28 mouse cellular contexts compared by ENCODE assay signal in genomic region chr6:148961285-148961684, GRCm38 (mm10). TPM values are rescaled to one million over a fixed set of nuclear protein-coding genes. Genes with fewer than 3 reads are reported as not detected.
DNase-seq lines count a peak whose midpoint lies in the region; ATAC-seq and TF ChIP-seq lines count a peak whose summit lies in the region.
"Had no signal": no experiment of that assay in that cellular context is flagged by ENCODE, and none has a peak within 500 bp of the region (broad histone marks: within the 10 kb centered on the region; RNA-seq: fewer than 3 reads in every experiment).

No protein-coding gene starts in this region.

- no peak overlapping the region for H3K27ac ChIP-seq in lung, postnatal 0 days (ENCODE audit: low read length)
- H3K27ac ChIP-seq in ES-E14 (ENCODE audit: insufficient read depth, low read depth, low read length, poor library complexity, severe bottlenecking), result no peak overlapping the region; the same call in 1 of the 2 replicates
- H3K27ac ChIP-seq in liver, postnatal 0 days (ENCODE audit: low read depth), result no peak overlapping the region
- H3K27ac ChIP-seq in hindbrain, embryonic 10.5 days, result no peak overlapping the region
- H3K27ac ChIP-seq: gastrocnemius, adult 2 months; heart, embryonic 13.5 days; hindbrain, embryonic 15.5 days; left cerebral cortex, adult 2 months; limb, embryonic 12.5 days; liver, embryonic 15.5 days; midbrain, embryonic 13.5 days had no signal

- no peak overlapping the region for H3K4me2 ChIP-seq in lung, postnatal 0 days (replicated peaks; ENCODE audit: low read depth, low read length)
- H3K4me2 ChIP-seq in liver, postnatal 0 days (ENCODE audit: low read depth, low read length), result no peak overlapping the region
- H3K4me2 ChIP-seq: heart, embryonic 13.5 days; hindbrain, embryonic 15.5 days; limb, embryonic 12.5 days; liver, embryonic 15.5 days; midbrain, embryonic 13.5 days had no signal

- TF ChIP-seq EP300 in lung, postnatal 0 days (IDR thresholded peaks at IDR 0.05), result no peak
- no peak for TF ChIP-seq EP300 in liver, postnatal 0 days (IDR thresholded peaks at IDR 0.05; ENCODE audit: low read depth)

- peak; percentile 53 for DNase-seq in lung, postnatal 0 days (ENCODE audit: low spot score)
- DNase-seq in lung, postnatal 10 days, result no peak
- DNase-seq in ES-E14 (ENCODE audit: low read depth, low spot score), result no peak
- DNase-seq in lung, postnatal 25 days (ENCODE audit: low spot score), result peak; percentile 16
- DNase-seq in liver, postnatal 0 days, result no peak
- no peak for DNase-seq in hindbrain, embryonic 10.5 days (ENCODE audit: low spot score)
- DNase-seq: adrenal gland, adult 8-10 months; B cell, adult 2 months; cerebellum, adult 2 months; cerebellum, postnatal 14 days; gastrocnemius, adult 2 months; gastrocnemius, postnatal 36 days; heart, postnatal 10 days; kidney, adult 11 months; kidney, postnatal 14 days; retina, postnatal 1 day; right cerebral cortex, postnatal 14 days; thymus, adult 2 months; thymus, postnatal 4 days had no signal

- H3K27me3 ChIP-seq in lung, postnatal 0 days (replicated peaks; ENCODE audit: insufficient read depth, low read length), result no peaks in the 10 kb centered on the region
- no peaks in the 10 kb centered on the region for H3K27me3 ChIP-seq in liver, postnatal 0 days (ENCODE audit: insufficient read depth, low read length)
- no peaks in the 10 kb centered on the region for H3K27me3 ChIP-seq in hindbrain, embryonic 10.5 days (ENCODE audit: insufficient read depth, poor library complexity, severe bottlenecking)
- H3K27me3 ChIP-seq: heart, embryonic 13.5 days; hindbrain, embryonic 15.5 days; limb, embryonic 12.5 days; liver, embryonic 15.5 days; midbrain, embryonic 13.5 days had no signal

- H3K4me1 ChIP-seq in lung, postnatal 0 days (ENCODE audit: insufficient read depth, low read depth, low read length), result no peaks in the 10 kb centered on the region
- peaks cover 9 to 18% of the 10 kb centered on the region in 2 experiments for H3K4me1 ChIP-seq in ES-E14 (ENCODE audit: control insufficient read depth in 2 of 2, insufficient read depth in 2 of 2, low read length in 2 of 2, poor library complexity in 1 of 2)
- H3K4me1 ChIP-seq in liver, postnatal 0 days (ENCODE audit: insufficient read depth), result no peaks in the 10 kb centered on the region
- no peaks in the 10 kb centered on the region for H3K4me1 ChIP-seq in hindbrain, embryonic 10.5 days (replicated peaks)
- H3K4me1 ChIP-seq: hindbrain, embryonic 15.5 days; liver, embryonic 15.5 days; midbrain, embryonic 13.5 days had no signal

- in situ Hi-C loops in ES-E14 (cut with MboI; ENCODE audit: low sequenced_read_pairs in 2 of 2, unreplicated experiment in 2 of 2), result no loop called here

- no peaks in the 10 kb centered on the region for H3K9me3 ChIP-seq in lung, postnatal 0 days (ENCODE audit: low read length)
- H3K9me3 ChIP-seq in ES-E14 (ENCODE audit: control insufficient read depth, insufficient read depth, low read depth, low read length), result no peaks in the 10 kb centered on the region
- no peaks in the 10 kb centered on the region for H3K9me3 ChIP-seq in liver, postnatal 0 days (ENCODE audit: low read length)
- no peaks in the 10 kb centered on the region for H3K9me3 ChIP-seq in hindbrain, embryonic 10.5 days
- H3K9me3 ChIP-seq: hindbrain, embryonic 15.5 days; limb, embryonic 12.5 days; liver, embryonic 15.5 days; midbrain, embryonic 13.5 days had no signal

- TF ChIP-seq CTCF in lung, postnatal 0 days (IDR thresholded peaks at IDR 0.05), result no peak
- no peak for TF ChIP-seq CTCF in liver, postnatal 0 days (IDR thresholded peaks at IDR 0.05; ENCODE audit: low read depth)

- H3K36me3 ChIP-seq in lung, postnatal 0 days (ENCODE audit: insufficient read depth, low read length), result no peaks in the 10 kb centered on the region
- no peaks in the 10 kb centered on the region for H3K36me3 ChIP-seq in ES-E14 (ENCODE audit: control insufficient read depth, insufficient read depth, low read length, poor library complexity, severe bottlenecking)
- H3K36me3 ChIP-seq in liver, postnatal 0 days (replicated peaks; ENCODE audit: insufficient read depth, low read length), result no peaks in the 10 kb centered on the region
- no peaks in the 10 kb centered on the region for H3K36me3 ChIP-seq in hindbrain, embryonic 10.5 days
- H3K36me3 ChIP-seq: heart, embryonic 13.5 days; hindbrain, embryonic 15.5 days; limb, embryonic 12.5 days; liver, embryonic 15.5 days; midbrain, embryonic 13.5 days had no signal

- no peak overlapping the region for H3K9ac ChIP-seq in lung, postnatal 0 days (replicated peaks; ENCODE audit: low read depth)
- peak overlapping the region; percentile 1; the same call in 1 of the 2 replicates for H3K9ac ChIP-seq in ES-E14 (ENCODE audit: insufficient read depth, low read depth, low read length, poor library complexity, severe bottlenecking)
- no peak overlapping the region for H3K9ac ChIP-seq in liver, postnatal 0 days (replicated peaks)
- H3K9ac ChIP-seq: heart, embryonic 13.5 days; hindbrain, embryonic 15.5 days; limb, embryonic 12.5 days; liver, embryonic 15.5 days; midbrain, embryonic 13.5 days had no signal

- peak; percentile 77 for ATAC-seq in lung, postnatal 0 days
- no peak for ATAC-seq in liver, postnatal 0 days
- ATAC-seq: forebrain, embryonic 16.5 days; inflammation-experienced regulatory T-cells, adult 6 months; midbrain, embryonic 13.5 days had no signal

- H3K4me3 ChIP-seq in lung, postnatal 0 days (ENCODE audit: low read depth, low read length), result no peak overlapping the region
- H3K4me3 ChIP-seq in ES-E14 (ENCODE audit: insufficient read depth in 1 of 2, low read depth in 1 of 2, low read length in 2 of 2, poor library complexity in 1 of 2, severe bottlenecking in 1 of 2), result no peak overlapping the region
- H3K4me3 ChIP-seq in liver, postnatal 0 days (ENCODE audit: low read depth, low read length), result no peak overlapping the region
- no peak overlapping the region for H3K4me3 ChIP-seq in hindbrain, embryonic 10.5 days
- H3K4me3 ChIP-seq: erythroblast, embryonic 14.5 days; gastrocnemius, adult 2 months; heart, embryonic 13.5 days; hindbrain, embryonic 15.5 days; left cerebral cortex, adult 2 months; limb, embryonic 12.5 days; liver, embryonic 15.5 days; midbrain, embryonic 13.5 days had no signal

- 4% methylated on average over 1 of the region's 1 CpGs for WGBS in lung, postnatal 0 days
- 44% methylated on average over 1 of the region's 1 CpGs for WGBS in liver, postnatal 0 days (ENCODE audit: insufficient replicate concordance)
- 59% methylated on average over 1 of the region's 1 CpGs for WGBS in hindbrain, embryonic 10.5 days

TF ChIP-seq in ES-E14, 5 proteins besides CTCF, POLR2A, EP300 and RAD21:
- TF ChIP-seq ZNF384 (IDR thresholded peaks at IDR 0.05; ENCODE audit: low read depth, low read length) (no peak), CHD2 (IDR thresholded peaks at IDR 0.05; ENCODE audit: low read depth, low read length) (no peak), MAFK (IDR thresholded peaks at IDR 0.05; ENCODE audit: insufficient read depth, low read depth, low read length) (no peak), HCFC1 (IDR thresholded peaks at IDR 0.05; ENCODE audit: borderline replicate concordance, insufficient read depth, low read length) (no peak), ZC3H11A (IDR thresholded peaks at IDR 0.05; ENCODE audit: borderline replicate concordance, low read depth, low read length) (no peak)

RNA-seq across cellular contexts. Expression of gene Sinhcaf, which starts 15.0 kb away (rescaled TPM):
- 46.3 and 47.8 TPM in 2 replicates for polyA plus RNA-seq in lung, postnatal 0 days (2015; fragmentation: Nextera tagmentation; extraction: Ambion mirVana)
- 193 and 205 TPM in 2 replicates for total RNA-seq in ES-E14 (2012; rRNA removed)
- polyA plus RNA-seq in liver, postnatal 0 days (2015; fragmentation: Nextera tagmentation; extraction: Ambion mirVana), result 8.3 and 9.4 TPM in 2 replicates
- polyA plus RNA-seq in hindbrain, embryonic 10.5 days (2016; fragmentation: Nextera tagmentation; extraction: Ambion mirVana), result 238 and 321 TPM in 2 replicates

Comparison
In these comparisons a context has a peak if more than half of its experiments do, and no peak if none do; other contexts are left out.
1. DNase-seq: peak in lung, postnatal 0 days (single experiment) and lung, postnatal 25 days (single experiment); none in lung, postnatal 10 days (single experiment), ES-E14 (single experiment), liver, postnatal 0 days (single experiment) and hindbrain, embryonic 10.5 days (single experiment).